Mouse (Mus musculus) stomach, postnatal 0 days (tissue): Measurements from ENCODE around the gene Tmc6.
"Not testable (repeated sequence)": the region's sequence is repeated elsewhere in the genome, so short reads cannot be mapped to it uniquely, and the experiment has no call there.

ENCODE experiments used
- CTCF ChIP-seq: IDR thresholded peaks from 2 replicates; pipeline ENCODE4 v1.5.1; 2016; ENCODE audit warnings: antibody characterized with exemption, low read depth, mild to moderate bottlenecking, moderate library complexity
- EP300 ChIP-seq: optimal IDR thresholded peaks from 2 replicates; pipeline ENCODE3; 2016; ENCODE audit warnings: antibody characterized with exemption

DNA sequence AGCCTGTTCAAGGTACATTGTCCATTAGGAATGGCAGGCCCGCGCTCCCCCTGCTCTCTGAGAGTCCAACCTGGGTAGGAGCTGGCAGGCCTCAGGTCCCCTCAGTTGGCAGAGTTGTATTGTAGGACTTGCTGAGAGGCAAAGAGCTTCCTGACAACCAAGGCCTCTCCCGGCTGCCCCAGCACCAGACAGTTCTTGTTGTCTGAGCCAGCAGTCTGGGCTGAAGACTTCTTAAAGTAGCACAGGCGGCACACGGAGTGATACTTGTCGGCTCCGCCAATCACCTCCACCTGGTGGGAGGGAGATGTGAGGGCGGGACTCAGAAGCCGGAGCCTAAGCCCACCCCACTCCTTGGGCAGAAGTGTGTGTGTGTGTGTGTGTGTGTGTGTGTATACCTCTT lies 33.9 kb upstream of the Tmc6 start:
- not testable (repeated sequence) for TF ChIP-seq CTCF, EP300
